Mouse (Mus musculus) CD4-positive, CD25-positive, alpha-beta regulatory T cell, adult 4 months (primary cell): ENCODE data around the gene Nipa2. TPM values are rescaled to one million over a fixed set of nuclear protein-coding genes. Genes with fewer than 3 reads are reported as not detected.

Source experiments
- ATAC-seq: one replicate; pipeline ENCODE4 v1.8.0; 2017
- polyA plus RNA-seq, 2 experiments: library from polyadenylated mRNA; unstranded; fragments of 100-300 nt; shearing (Covaris generic); gene quantifications; one replicate each; pipeline ENCODE4 v1.2.1; 2017

The Nipa2 gene
- polyA plus RNA-seq = 10 to 100 TPM; 13.9 to 14.6 TPM

- peak; percentile 88 for ATAC-seq
Measured at GRCm38 (mm10) chr7:55962004-55962908, at the start of gene Nipa2. Gene Nipa2, minus strand, starts transcription at chr7:55962476.

- no peak for ATAC-seq
Measured at GRCm38 (mm10) chr7:56011018-56011333, 48.7 kb upstream of the Nipa2 start.

- no peak for ATAC-seq
Measured at GRCm38 (mm10) chr7:56010318-56011017, 48.2 kb upstream of the Nipa2 start.

DNA sequence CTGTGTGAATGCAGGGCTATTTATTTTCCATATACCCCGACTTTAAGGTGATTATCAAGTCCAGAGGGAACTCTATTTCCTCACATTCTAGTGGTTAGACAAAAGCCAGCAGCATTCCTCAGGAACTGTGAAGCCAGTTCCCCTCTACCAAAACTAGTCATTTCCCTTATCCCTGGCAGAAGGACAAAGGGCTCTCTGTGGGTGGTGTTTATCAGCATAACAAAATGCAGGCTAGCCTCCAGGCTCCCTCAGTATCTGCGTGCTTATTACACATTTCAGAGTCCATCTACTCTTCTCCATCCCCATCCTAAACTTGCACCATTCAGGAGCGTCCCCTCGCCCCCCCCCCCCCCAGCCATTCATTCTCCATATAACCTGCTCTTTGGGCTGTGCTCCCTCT, 36.7 kb upstream of the Nipa2 start:
- no peak for ATAC-seq

- ATAC-seq = no peak
Measured at GRCm38 (mm10) chr7:55995013-55995412, 32.7 kb upstream of the Nipa2 start.

DNA sequence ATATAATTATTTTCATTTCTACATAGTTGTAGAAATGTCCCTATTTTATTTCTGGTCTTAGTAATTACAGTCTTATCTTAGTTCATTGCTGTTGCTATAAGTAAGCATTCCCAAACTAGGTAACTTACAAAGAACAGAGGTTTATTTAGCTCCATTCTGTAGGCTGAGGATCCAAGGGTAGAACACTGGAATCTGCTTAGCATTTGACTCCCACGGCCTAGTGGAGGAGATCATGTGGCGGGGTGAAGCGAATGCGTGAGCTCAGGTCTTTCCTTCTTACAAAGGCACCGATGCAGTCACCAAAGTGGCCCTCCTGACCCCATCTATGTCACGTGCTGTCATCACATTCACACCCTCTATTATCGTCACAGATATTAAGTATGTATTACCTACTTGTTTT, 29.6 kb upstream of the Nipa2 start:
- no peak for ATAC-seq

DNA sequence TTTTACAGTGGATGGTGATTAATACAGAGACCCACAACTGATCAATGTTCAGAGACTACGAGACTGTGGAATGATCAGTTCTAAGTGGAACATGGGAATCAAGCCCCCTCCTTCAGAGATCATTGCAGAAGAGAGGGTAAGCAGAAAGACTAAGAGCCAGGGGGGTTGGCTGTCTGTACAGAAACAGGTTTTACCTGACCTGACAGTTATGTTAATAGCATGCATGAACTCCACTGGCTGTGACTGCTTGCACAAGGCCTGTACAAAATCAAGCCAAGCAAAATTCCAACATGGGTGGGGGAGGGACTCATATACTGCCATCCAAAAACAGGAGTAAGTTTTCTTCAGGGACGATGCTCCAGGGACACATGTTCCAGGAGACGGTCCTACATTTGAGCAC, 28.9 kb upstream of the Nipa2 start:
- no peak for ATAC-seq

DNA sequence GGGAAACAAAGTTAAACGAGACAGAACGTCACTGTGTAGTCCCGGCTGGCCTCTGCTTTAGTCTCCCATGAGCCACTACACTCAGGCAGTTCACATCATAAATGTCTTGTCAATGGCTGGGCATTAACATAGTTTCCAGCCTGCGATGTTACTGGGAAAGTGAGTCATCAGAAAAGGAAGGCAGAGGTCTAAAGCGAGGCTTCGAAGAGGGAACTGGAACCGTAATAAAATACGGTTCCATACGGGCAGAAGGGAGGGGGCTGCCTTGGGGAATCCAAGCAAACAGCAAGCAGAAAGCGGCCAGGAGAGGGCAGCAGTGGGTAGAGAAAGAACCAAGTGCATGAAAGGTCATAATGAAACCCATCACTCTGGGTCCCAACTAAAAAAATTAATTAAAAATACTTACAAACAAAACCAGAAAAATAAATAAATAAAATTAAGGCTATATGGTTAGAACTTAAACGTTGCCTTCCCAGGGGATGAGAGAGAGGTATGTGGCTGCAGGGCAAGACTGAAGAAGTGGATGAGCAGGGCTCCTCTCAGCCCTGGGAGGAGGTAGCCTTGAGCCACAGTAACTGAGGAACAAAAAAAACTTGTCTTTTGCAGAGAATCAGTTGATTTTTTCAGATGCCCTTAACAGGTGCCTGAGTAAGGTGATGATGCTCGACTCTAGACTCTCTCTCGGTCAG, 24.4 kb upstream of the Nipa2 start:
- ATAC-seq = peak; percentile 94

DNA sequence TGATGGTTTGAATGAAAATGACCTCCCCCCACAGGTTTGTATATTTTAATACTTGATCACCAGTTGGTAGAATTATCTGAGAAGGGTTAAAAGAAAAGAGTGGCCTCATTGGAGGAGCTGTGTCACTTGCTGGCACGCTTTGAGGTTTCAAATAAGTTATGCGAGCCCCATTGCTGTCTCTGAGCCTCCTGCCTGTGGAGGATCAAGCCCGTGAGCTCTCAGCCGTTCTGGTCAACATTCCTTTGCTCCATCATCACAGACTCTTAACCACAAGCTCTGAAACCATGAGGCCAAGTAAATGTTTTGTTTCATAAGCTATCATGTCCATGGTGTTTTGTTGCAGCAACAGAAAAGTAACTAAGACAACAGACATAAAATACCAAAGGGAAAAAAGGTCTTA, 22.5 kb upstream of the Nipa2 start:
- ATAC-seq = no peak

- ATAC-seq = no peak
Measured at GRCm38 (mm10) chr7:55983107-55983506, 20.8 kb upstream of the Nipa2 start.

DNA sequence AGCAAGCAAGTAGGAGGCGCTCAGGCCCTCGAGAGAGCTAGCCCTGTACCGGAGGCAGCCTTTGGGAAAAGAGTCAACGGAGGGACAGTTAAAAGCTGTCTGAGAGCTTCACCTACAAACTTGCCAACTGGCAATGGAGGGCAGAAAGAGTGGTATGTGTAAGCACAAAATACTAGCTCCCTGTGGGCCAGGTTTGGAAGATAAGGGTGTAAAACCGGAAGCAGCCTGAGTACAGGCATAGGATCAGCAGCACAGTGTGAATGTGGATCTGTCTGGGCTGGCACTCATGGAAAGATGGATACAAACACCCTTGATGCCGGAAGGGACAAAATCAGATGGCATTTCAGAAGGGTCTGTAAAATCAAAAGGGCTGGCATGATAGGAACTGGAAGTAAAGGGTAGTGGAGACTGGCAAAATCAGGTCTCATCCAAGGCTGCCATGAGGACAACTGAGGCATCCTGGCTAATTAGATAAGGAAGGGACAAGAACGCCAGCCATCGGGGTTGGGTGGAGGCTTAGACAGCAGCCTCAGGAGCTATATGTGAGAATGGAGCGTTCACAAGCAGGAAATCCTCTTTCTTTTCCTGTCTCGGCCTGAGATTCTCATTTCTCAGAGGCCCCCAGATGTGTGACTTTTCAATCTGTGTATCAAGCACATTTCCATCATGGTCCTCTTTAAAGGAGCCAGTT, 19.9 kb upstream of the Nipa2 start:
- no peak for ATAC-seq

DNA sequence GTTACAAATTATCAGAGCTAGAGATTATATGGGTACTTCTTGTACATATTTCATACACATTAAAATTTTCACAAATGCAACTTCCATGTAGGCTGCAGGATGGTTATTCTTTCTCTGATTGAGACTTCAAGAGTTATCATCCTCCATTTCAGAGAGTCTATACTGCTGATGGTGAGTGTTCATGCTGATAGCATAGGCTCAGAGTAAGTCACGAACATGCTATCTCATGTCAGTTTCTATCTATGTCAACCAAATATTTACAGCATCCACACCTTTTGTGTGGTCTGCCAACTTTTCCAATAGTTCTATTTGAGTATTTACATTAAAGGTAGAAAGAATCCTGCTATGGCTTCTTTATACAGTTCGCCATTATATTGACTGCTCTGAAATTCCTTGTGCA, 19.2 kb upstream of the Nipa2 start:
- no peak for ATAC-seq

DNA sequence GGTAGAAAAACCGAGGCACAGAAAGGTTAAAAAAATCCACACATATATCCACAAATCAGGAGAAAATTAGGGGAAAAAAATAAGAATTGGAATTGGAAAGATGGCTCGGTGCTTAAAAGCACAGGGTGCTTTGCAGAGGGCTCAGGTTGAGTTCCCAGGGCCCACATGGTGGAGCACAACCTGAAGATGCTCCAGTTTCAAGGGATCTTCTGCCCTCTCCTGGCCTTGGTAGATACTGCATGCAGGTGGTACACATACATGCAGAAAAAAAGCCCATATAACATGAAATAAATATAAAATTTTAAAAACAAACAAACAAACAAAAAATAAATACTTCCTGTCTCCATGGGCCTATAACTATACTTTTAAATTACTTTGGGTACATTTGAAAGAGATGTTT, 12.2 kb upstream of the Nipa2 start:
- ATAC-seq = no peak

GRCm38 (mm10) chr7:55969415-55969814, 7.1 kb upstream of the Nipa2 start:
- ATAC-seq = no peak

- ATAC-seq = peak; percentile 93
Measured at GRCm38 (mm10) chr7:55968258-55968901, 6.1 kb upstream of the Nipa2 start.

DNA sequence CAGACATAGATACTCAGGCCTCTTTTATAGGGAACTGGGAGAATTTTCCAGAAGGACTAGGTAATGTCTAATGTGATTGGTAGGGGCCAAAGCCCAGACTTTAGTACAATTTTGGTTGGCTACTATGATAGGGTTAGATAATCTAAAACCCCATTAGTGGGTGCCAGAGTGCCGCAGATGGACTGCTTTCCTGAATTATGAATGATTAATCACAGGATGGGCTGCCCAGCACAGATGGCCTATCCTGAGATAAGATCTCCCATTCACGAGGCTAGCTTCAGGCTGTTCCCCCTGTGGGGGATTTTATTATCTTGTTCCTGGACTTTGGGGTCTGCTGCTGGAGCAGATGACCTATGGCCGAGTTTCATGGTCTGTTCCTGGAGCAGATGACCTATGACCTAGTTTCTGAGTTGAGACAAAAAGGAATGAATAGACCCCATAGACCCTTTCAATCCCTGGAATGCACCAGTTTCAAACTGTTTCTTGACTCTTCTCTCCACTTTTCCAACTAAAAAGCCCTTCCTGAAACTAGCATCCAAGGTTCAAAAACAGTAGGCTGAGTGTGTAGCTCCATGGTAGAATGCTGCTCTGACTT, 4.7 kb upstream of the Nipa2 start:
- ATAC-seq = no peak

- ATAC-seq = no peak
Measured at GRCm38 (mm10) chr7:55960506-55960905, 1.8 kb downstream of the Nipa2 start.

DNA sequence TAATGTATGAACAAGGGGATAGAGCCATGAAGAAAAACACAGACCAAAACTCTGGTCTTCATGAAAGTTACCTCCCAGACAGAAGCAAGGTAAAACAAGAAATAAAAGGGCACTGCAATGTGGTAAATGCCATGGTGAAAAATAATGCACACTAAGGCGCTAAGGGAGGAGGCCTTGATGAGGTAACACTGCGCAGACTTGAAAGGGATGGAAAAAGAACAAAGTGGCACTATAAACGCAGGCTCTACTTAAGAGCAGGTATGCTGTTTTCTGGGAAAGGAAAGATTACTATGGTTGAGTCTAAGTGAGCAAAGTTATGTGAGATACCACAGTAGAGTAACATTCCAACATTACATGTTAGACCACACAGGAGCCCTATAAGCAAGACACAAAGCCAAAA, 2.5 kb downstream of the Nipa2 start:
- no peak for ATAC-seq

- ATAC-seq = no peak
Measured at GRCm38 (mm10) chr7:55957916-55958315, 4.4 kb downstream of the Nipa2 start.

DNA sequence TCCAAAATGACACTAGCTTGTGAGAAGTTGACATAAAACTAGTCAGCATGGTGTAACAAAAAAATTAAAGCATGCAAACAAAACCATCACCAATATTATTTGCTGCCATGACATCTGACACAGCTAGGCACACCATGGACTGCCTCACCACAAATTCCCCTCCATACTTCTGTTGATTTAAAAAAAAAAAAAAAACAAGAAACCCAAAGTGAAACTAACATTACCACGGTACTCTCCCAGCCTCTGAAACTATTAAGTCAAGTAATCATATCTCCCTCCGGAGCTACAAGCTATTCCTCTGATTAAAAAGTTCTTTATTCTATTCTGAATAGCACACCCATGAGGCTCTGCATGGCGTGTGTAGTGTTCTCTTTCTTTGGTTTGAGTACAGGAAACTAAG, 5.1 kb downstream of the Nipa2 start:
- ATAC-seq = peak; percentile 61

GRCm38 (mm10) chr7:55956054-55956453, 6.2 kb downstream of the Nipa2 start:
- ATAC-seq = no peak

DNA sequence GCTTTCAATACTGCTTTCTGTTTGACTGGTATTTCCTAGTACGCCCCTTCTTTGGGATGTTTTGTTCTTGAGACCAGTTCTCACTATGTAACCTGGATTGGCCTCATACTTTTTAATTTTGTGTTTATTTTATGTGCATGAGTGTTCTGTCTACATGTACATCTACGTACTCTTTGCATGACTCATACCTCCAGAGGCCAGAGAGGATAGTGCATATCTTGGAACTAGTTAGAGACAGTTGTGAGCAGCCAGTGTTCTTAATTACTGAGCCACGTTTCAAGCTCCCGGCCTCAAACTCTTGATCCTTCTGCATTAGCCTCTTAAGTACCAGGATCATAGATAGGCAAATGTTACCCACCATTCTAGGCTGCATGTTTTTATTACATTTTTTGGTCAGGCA, 23.9 kb downstream of the Nipa2 start:
- ATAC-seq = no peak
